Mouse (Mus musculus) midbrain, embryonic 16.5 days (tissue): Measurements from ENCODE around the gene Gm13695. TPM values are rescaled to one million over a fixed set of nuclear protein-coding genes. Genes with fewer than 3 reads are reported as not detected.
"Not testable (repeated sequence)": the region's sequence is repeated elsewhere in the genome, so short reads cannot be mapped to it uniquely, and the experiment has no call there.

Experiments used
- ATAC-seq: fragments of 200-750 bp; cut with Nextera tagmentation; 2 replicates; pipeline ENCODE4 v1.8.0; 2017; ENCODE audit warnings: moderate TSS enrichment
- H3K27ac ChIP-seq: fragments of 300-500 bp; sonication (generic); 2 replicates; pipeline ENCODE4 v1.5.1; 2014; ENCODE audit warnings: mild to moderate bottlenecking, low read length, mixed read lengths
- H3K27me3 ChIP-seq: fragments of 300-500 bp; sonication (generic); 2 replicates; pipeline ENCODE4 v1.6.1; 2014; ENCODE audit warnings: low read depth, low read length, mixed read lengths; ENCODE audit not compliant: control insufficient read depth, insufficient read depth
- H3K36me3 ChIP-seq: fragments of 300-500 bp; sonication (generic); 2 replicates; pipeline ENCODE4 v1.6.1; 2014; ENCODE audit warnings: mild to moderate bottlenecking, low read length, moderate library complexity, mixed read lengths; ENCODE audit not compliant: control insufficient read depth, insufficient read depth
- H3K4me1 ChIP-seq: fragments of 300-500 bp; sonication (generic); 2 replicates; pipeline ENCODE4 v1.6.1; 2014; ENCODE audit warnings: mild to moderate bottlenecking, low read length, mixed read lengths; ENCODE audit not compliant: control insufficient read depth, insufficient read depth
- H3K4me2 ChIP-seq: fragments of 300-500 bp; sonication (generic); 2 replicates; pipeline ENCODE4 v1.6.1; 2014; ENCODE audit warnings: mild to moderate bottlenecking, low read length, mixed read lengths
- H3K4me3 ChIP-seq: fragments of 300-500 bp; sonication (generic); 2 replicates; pipeline ENCODE4 v1.5.1; 2014; ENCODE audit warnings: low read depth, mild to moderate bottlenecking, low read length, moderate library complexity, mixed read lengths
- H3K9ac ChIP-seq: fragments of 300-500 bp; sonication (generic); 2 replicates; pipeline ENCODE4 v1.6.1; 2014; ENCODE audit warnings: low read depth, low read length, mixed read lengths
- H3K9me3 ChIP-seq: fragments of 300-500 bp; sonication (generic); replicated peaks from 2 replicates; pipeline ENCODE4 v1.6.1; 2014; ENCODE audit warnings: mild to moderate bottlenecking, low read length, mixed read lengths; ENCODE audit not compliant: control insufficient read depth, poor library complexity, severe bottlenecking
- whole genome bisulfite sequencing: fragments of 180-500 bp; shearing (Covaris S2); extraction: QIAGEN DNeasy Blood & Tissue Kit; methylation state at CpG from one replicate; pipeline ENCODE4 v1.1.7; 2014; 5-methylcytosine and 5-hydroxymethylcytosine counted together
- polyA plus RNA-seq: library from polyadenylated mRNA; unstranded; fragments of >200 nt; fragmentation: Nextera tagmentation; extraction: Ambion mirVana; gene quantifications from 2 replicates; pipeline ENCODE4 v1.2.1, GENCODE M21; 2015

The Gm13695 gene
- not detected in 2 replicates for polyA plus RNA-seq

GRCm38 (mm10) chr2:83967013-83967412, at the start of gene Gm13695:
TSS of gene Gm13695 (plus strand) at chr2:83967313.
- WGBS: no CpG with 5 or more reads among the region's 6 CpGs
- not testable (repeated sequence) for ATAC-seq, H3K4me2 ChIP-seq

GRCm38 (mm10) chr2:83929478-83930088, 37.5 kb upstream of the Gm13695 start:
- Histone ChIP-seq H3K27me3 (no peaks in the 10 kb centered on the region), H3K4me2 (no peak overlapping the region), H3K9me3 (no peaks in the 10 kb centered on the region), H3K27ac (no peak overlapping the region), H3K4me3 (no peak overlapping the region), H3K9ac (no peak overlapping the region), H3K4me1 (no peaks in the 10 kb centered on the region), H3K36me3 (no peaks in the 10 kb centered on the region)
- 31% methylated on average over 2 of the region's 2 CpGs for WGBS
- ATAC-seq: no peak

More at GRCm38 (mm10) chr2:83967013-83967412, at the start of gene Gm13695:
- H3K9ac ChIP-seq, H3K27ac ChIP-seq, H3K4me3 ChIP-seq, H3K9me3 ChIP-seq, H3K27me3 ChIP-seq, H3K36me3 ChIP-seq, H3K4me1 ChIP-seq: not testable (repeated sequence)

- Histone ChIP-seq H3K9ac (peak within 1 kb of the TSS; percentile 50), H3K9me3 (no peaks in the 10 kb centered on the region), H3K27me3 (no peaks in the 10 kb centered on the region), H3K36me3 (no peaks in the 10 kb centered on the region), H3K4me2 (peak within 1 kb of the TSS; percentile 72), H3K4me3 (peak within 1 kb of the TSS; percentile 42), H3K27ac (peak within 1 kb of the TSS; percentile 61), H3K4me1 (peaks cover 6% of the 10 kb centered on the region; the same call in 1 of the 2 replicates)
- under 1% methylated on average over 20 of the region's 20 CpGs for WGBS
- peak; percentile 100 for ATAC-seq
These were observed 26.2 kb upstream of the Gm13695 start, which contains the start of gene Zswim2 for GRCm38 (mm10) chr2:83940931-83941361. TSS of gene Zswim2 (minus strand) at chr2:83941228.

- H3K4me3 ChIP-seq: peak overlapping the region; percentile 42
- no peak overlapping the region for H3K27ac ChIP-seq
- no peak overlapping the region for H3K9ac ChIP-seq
- H3K4me2 ChIP-seq: peak overlapping the region; percentile 72
- H3K27me3 ChIP-seq: no peaks in the 10 kb centered on the region
- no peaks in the 10 kb centered on the region for H3K36me3 ChIP-seq
- 22% methylated on average over 3 of the region's 3 CpGs for WGBS
- no peaks in the 10 kb centered on the region for H3K9me3 ChIP-seq
- peaks cover 6% of the 10 kb centered on the region; the same call in 1 of the 2 replicates for H3K4me1 ChIP-seq
- peak; percentile 70 for ATAC-seq
These were observed 25.7 kb upstream of the Gm13695 start for GRCm38 (mm10) chr2:83941378-83941777.

GRCm38 (mm10) chr2:83941792-83942191, 25.3 kb upstream of the Gm13695 start:
- Histone ChIP-seq H3K27me3 (no peaks in the 10 kb centered on the region), H3K36me3 (no peaks in the 10 kb centered on the region), H3K4me3 (no peak overlapping the region), H3K4me1 (peaks cover 6% of the 10 kb centered on the region; the same call in 1 of the 2 replicates), H3K27ac (no peak overlapping the region), H3K9ac (no peak overlapping the region), H3K9me3 (no peaks in the 10 kb centered on the region), H3K4me2 (no peak overlapping the region)
- no peak for ATAC-seq
- 81% methylated on average over 4 of the region's 4 CpGs for WGBS

GRCm38 (mm10) chr2:83955393-83955792, 11.7 kb upstream of the Gm13695 start, which contains the start of gene Gm13698:
TSS of gene Gm13698 (plus strand) at chr2:83955693.
- not testable (repeated sequence) for H3K4me2 ChIP-seq, H3K9me3 ChIP-seq, H3K27me3 ChIP-seq, H3K36me3 ChIP-seq, H3K4me3 ChIP-seq, H3K4me1 ChIP-seq, H3K9ac ChIP-seq, H3K27ac ChIP-seq, ATAC-seq
- no CpG with 5 or more reads among the region's 6 CpGs for WGBS

GRCm38 (mm10) chr2:83961203-83961602, 5.9 kb upstream of the Gm13695 start, which contains the start of gene Gm13693:
TSS of gene Gm13693 (plus strand) at chr2:83961503.
- not testable (repeated sequence) for ATAC-seq, H3K4me2 ChIP-seq, H3K9ac ChIP-seq, H3K27ac ChIP-seq, H3K36me3 ChIP-seq, H3K4me1 ChIP-seq, H3K27me3 ChIP-seq, H3K4me3 ChIP-seq, H3K9me3 ChIP-seq
- WGBS: no CpG with 5 or more reads among the region's 6 CpGs

GRCm38 (mm10) chr2:83972823-83973222, 5.7 kb downstream of the Gm13695 start, which contains the start of gene Gm13696:
TSS of gene Gm13696 (plus strand) at chr2:83973123.
- H3K4me2 ChIP-seq, H3K36me3 ChIP-seq, H3K4me1 ChIP-seq, H3K27me3 ChIP-seq, H3K4me3 ChIP-seq, H3K27ac ChIP-seq, H3K9ac ChIP-seq, H3K9me3 ChIP-seq, ATAC-seq: not testable (repeated sequence)
- no CpG with 5 or more reads among the region's 6 CpGs for WGBS

- H3K4me3 ChIP-seq, ATAC-seq, H3K36me3 ChIP-seq, H3K9ac ChIP-seq, H3K27me3 ChIP-seq, H3K4me1 ChIP-seq, H3K27ac ChIP-seq, H3K9me3 ChIP-seq, H3K4me2 ChIP-seq: not testable (repeated sequence)
- WGBS: no CpG with 5 or more reads among the region's 6 CpGs
These were observed 11.5 kb downstream of the Gm13695 start, which contains the start of gene Gm13694 for GRCm38 (mm10) chr2:83978633-83979032. TSS of gene Gm13694 (plus strand) at chr2:83978933.
